Mouse (Mus musculus): Measurements from ENCODE around the gene Gm20388. TPM values are rescaled to one million over a fixed set of nuclear protein-coding genes. Genes with fewer than 3 reads are reported as not detected.

Gm20388 gene
- polyA plus RNA-seq, 1 experiment from 2014 or later: not detected

DNA sequence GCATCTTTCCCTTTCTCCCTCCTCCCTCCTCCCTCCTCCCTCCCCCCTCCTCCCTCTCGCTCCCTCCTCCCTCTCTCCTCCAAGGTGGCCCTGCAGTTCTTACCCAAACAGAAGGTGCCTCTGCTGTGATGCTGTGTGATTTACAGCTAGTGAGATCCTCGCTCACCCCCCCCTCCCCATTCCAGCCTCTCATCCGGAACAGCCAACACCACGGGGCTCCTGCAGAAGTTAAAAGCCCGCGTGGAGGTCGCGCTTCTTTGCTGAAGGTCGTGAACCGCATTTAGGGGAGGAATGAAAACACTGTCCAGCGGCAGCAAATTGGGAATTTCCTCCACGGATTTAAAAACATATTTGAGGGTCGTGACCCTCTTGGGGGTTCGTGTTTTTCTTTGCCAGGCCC lies 937.1 kb downstream of the Gm20388 start:
- no peaks in the 10 kb centered on the region for H3K9me3 ChIP-seq (ENCODE audit: control insufficient read depth, low read length)
- H3K27ac ChIP-seq (replicated peaks; ENCODE audit: low read depth, low read length): no peak overlapping the region
- H3K4me3 ChIP-seq (ENCODE audit: low read depth, low read length): no peak overlapping the region
- H3K9ac ChIP-seq (ENCODE audit: low read length): no peak overlapping the region
- H3K4me1 ChIP-seq (ENCODE audit: control insufficient read depth, insufficient read depth, low read length): peaks cover 17% of the 10 kb centered on the region
- no peak overlapping the region for H3K4me2 ChIP-seq (ENCODE audit: low read depth, severe bottlenecking)
- no peak for ATAC-seq (ENCODE audit: insufficient number of reproducible peaks, low FRiP score, low TSS enrichment, low read depth)
- H3K27me3 ChIP-seq (ENCODE audit: control insufficient read depth, insufficient read depth, low read length): peaks cover 2% of the 10 kb centered on the region
- no peak for DNase-seq (ENCODE audit: low spot score)
- WGBS: 4% methylated on average over 13 of the region's 14 CpGs
- no peaks in the 10 kb centered on the region for H3K36me3 ChIP-seq (ENCODE audit: control insufficient read depth, insufficient read depth, low read length)

DNA sequence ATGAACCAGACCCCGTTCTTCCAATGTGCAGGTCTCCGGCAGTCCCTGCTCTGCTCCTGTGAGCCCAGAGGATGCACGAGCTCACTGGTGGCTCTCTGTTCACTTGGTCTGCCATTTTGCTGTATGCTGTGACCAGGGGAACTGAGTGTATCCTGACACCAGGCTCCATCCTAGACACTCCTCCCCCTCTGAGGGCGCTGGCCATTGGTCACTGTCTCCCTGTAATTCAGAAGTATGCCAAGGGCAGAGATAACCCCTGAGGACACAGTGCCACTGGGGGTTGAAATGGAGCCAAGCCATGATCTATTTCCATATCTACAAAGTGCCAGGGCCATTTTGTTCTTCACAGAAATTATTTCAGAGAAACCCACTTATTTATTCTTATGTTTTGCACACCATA lies 937.8 kb downstream of the Gm20388 start:
- Histone ChIP-seq H3K4me2 (ENCODE audit: low read depth, severe bottlenecking) (no peak overlapping the region), H3K27ac (replicated peaks; ENCODE audit: low read depth, low read length) (no peak overlapping the region), H3K4me3 (ENCODE audit: low read depth, low read length) (no peak overlapping the region), H3K36me3 (ENCODE audit: control insufficient read depth, insufficient read depth, low read length) (no peaks in the 10 kb centered on the region), H3K9ac (ENCODE audit: low read length) (no peak overlapping the region), H3K4me1 (ENCODE audit: control insufficient read depth, insufficient read depth, low read length) (peaks cover 17% of the 10 kb centered on the region), H3K9me3 (ENCODE audit: control insufficient read depth, low read length) (no peaks in the 10 kb centered on the region), H3K27me3 (ENCODE audit: control insufficient read depth, insufficient read depth, low read length) (no peaks in the 10 kb centered on the region; the same call in none of the 2 replicates)
- DNase-seq (ENCODE audit: low spot score) (no peak), ATAC-seq (ENCODE audit: insufficient number of reproducible peaks, low FRiP score, low TSS enrichment, low read depth) (no peak)
- 52% methylated on average over 4 of the region's 4 CpGs for WGBS

DNA sequence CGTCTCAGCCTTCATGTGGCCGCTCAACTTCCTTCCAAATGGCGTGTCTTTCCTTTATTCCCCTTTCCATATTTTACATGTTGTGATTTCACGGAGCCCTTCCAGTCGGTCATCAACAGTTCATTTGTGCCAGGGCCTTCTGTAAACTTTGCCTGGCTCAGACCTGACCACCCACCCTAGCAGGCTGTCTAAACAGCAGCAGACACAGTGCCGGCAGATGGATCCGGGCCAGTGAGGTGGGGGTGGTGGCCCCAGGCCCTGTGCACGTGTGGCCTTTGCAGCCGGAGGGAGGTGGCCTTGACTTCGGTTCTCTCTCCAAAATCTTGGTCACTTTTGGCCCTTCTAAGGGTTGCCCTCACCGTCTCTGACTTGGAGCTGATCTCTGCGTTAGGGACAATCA lies 940.8 kb downstream of the Gm20388 start:
- no peak for ATAC-seq (ENCODE audit: insufficient number of reproducible peaks, low FRiP score, low TSS enrichment, low read depth)
- Histone ChIP-seq H3K9ac (ENCODE audit: low read length) (no peak overlapping the region), H3K4me2 (ENCODE audit: low read depth, severe bottlenecking) (no peak overlapping the region), H3K4me1 (ENCODE audit: control insufficient read depth, insufficient read depth, low read length) (peaks cover 7% of the 10 kb centered on the region), H3K36me3 (ENCODE audit: control insufficient read depth, insufficient read depth, low read length) (no peaks in the 10 kb centered on the region), H3K9me3 (ENCODE audit: control insufficient read depth, low read length) (no peaks in the 10 kb centered on the region), H3K27ac (replicated peaks; ENCODE audit: low read depth, low read length) (no peak overlapping the region), H3K27me3 (ENCODE audit: control insufficient read depth, insufficient read depth, low read length) (no peaks in the 10 kb centered on the region; the same call in 1 of the 2 replicates), H3K4me3 (ENCODE audit: low read depth, low read length) (no peak overlapping the region)
- WGBS: 89% methylated on average over 12 of the region's 12 CpGs
- no peak for DNase-seq (ENCODE audit: low spot score)

DNA sequence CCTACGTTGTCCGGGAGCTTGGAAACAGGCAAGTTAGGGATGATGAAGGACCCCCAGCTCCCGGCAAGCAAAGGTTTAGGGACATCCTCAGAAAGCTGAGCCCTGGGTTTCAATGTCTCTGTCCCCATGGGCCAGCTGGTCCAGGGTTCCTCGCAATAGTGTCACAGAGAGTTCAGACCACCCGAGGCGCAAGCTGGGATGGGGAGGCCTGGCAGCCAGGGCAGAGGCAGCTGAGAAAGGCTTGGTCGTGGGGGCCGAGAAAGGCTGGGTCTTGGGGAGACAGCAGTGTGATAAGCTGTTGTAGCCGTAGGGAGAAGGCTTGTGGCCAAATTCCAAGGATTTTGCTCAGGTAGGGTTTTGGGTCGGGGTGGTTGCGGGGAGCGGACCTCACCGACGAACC lies 949.2 kb downstream of the Gm20388 start:
- Histone ChIP-seq H3K27ac (replicated peaks; ENCODE audit: low read depth, low read length) (no peak overlapping the region), H3K36me3 (ENCODE audit: control insufficient read depth, insufficient read depth, low read length) (no peaks in the 10 kb centered on the region), H3K27me3 (ENCODE audit: control insufficient read depth, insufficient read depth, low read length) (0 out of 2 replicates have a peak, but pooled peaks cover 2% of the 10 kb centered on the region), H3K4me2 (ENCODE audit: low read depth, severe bottlenecking) (no peak overlapping the region), H3K9ac (ENCODE audit: low read length) (no peak overlapping the region), H3K4me3 (ENCODE audit: low read depth, low read length) (no peak overlapping the region), H3K9me3 (ENCODE audit: control insufficient read depth, low read length) (no peaks in the 10 kb centered on the region), H3K4me1 (ENCODE audit: control insufficient read depth, insufficient read depth, low read length) (peaks cover 9% of the 10 kb centered on the region)
- DNase-seq (ENCODE audit: low spot score): no peak
- ATAC-seq (ENCODE audit: insufficient number of reproducible peaks, low FRiP score, low TSS enrichment, low read depth): no peak
- WGBS: 76% methylated on average over 14 of the region's 14 CpGs

DNA sequence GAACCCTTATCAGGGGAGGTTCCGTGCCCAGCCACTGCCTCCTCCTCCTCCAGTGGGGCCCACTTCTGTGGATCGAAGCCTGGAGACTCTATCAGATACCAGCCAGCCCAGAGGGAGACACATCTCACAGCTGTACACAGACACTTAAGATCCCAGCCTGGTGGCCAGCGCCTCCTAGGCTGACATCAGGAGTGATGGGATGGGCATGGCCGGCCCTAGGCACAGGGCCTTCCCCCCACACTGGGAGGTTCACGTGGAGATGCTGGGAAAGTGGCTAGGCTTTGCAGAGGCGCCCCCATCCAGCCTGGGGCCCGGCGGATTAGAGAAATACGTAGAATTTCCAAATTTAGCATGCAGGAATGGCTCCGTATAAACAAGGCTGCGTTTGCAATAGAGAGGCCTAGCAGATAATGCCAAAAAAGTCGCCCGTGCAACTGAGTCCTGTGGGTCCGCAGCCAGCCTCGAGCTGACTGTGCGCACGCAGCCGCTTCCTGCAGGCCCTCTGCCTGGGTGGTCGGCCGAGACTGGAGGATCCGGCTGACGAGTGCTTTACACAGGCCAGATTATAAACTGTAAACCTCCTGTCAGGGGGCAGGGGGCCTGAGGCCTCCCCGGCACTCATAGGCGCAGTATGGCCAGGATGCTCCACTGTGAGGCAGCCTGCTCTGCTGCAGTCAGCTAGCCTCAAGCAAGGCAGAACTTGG lies 949.9 kb downstream of the Gm20388 start:
- 0 out of 2 replicates have a peak, but pooled peaks cover 2% of the 10 kb centered on the region for H3K27me3 ChIP-seq (ENCODE audit: control insufficient read depth, insufficient read depth, low read length)
- peaks cover 9% of the 10 kb centered on the region for H3K4me1 ChIP-seq (ENCODE audit: control insufficient read depth, insufficient read depth, low read length)
- H3K36me3 ChIP-seq (ENCODE audit: control insufficient read depth, insufficient read depth, low read length): no peaks in the 10 kb centered on the region
- no peak overlapping the region for H3K9ac ChIP-seq (ENCODE audit: low read length)
- H3K4me2 ChIP-seq (ENCODE audit: low read depth, severe bottlenecking): no peak overlapping the region; the same call in 1 of the 2 replicates
- no peak overlapping the region for H3K27ac ChIP-seq (replicated peaks; ENCODE audit: low read depth, low read length)
- H3K9me3 ChIP-seq (ENCODE audit: control insufficient read depth, low read length): no peaks in the 10 kb centered on the region
- H3K4me3 ChIP-seq (ENCODE audit: low read depth, low read length): no peak overlapping the region
- ATAC-seq (ENCODE audit: insufficient number of reproducible peaks, low FRiP score, low TSS enrichment, low read depth) (no peak), DNase-seq (ENCODE audit: low spot score) (peak; percentile 37)
- 46% methylated on average over 24 of the region's 24 CpGs for WGBS

DNA sequence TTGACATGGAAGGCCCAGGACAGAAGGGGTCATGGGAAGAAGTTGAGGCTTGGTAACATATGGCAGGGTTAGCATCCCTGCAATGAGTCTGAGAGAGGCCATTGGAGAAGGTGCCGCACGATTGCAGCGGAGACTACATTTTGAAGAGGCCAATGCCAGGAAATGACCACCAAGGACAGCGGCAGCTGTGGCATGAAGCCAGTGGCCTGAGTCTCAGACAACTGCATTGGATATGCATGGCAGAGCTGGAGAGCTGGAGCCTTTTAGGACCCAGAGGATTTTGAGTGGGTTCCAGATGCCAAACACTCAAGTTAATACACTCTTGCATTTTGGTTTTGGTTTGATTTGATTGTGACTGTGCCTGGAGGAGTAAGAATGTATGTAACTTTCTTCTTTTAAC lies 953.0 kb downstream of the Gm20388 start:
- H3K9me3 ChIP-seq (ENCODE audit: control insufficient read depth, low read length): no peaks in the 10 kb centered on the region

DNA sequence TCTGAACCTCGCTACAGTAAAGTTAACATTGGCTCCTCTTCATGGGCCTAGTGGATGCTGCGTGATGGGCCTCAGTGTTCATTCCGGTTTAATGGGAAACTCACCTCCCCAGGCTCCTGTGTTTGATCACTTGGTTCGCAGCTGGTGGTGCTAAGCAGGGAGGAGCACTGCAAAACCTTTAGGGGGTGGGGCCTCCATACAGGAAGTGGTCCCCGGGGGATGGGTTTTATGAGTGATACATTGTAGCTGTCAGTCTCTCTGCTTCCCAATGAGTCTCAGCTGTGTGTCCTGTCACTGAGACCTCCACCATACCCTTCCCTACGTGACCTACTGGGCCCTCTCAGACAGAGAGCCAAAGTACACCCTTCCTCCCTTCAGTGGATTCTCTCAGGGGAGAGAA lies 956.7 kb downstream of the Gm20388 start:
- 49% methylated on average over 6 of the region's 6 CpGs for WGBS
- H3K36me3 ChIP-seq (ENCODE audit: control insufficient read depth, insufficient read depth, low read length): no peaks in the 10 kb centered on the region
- no peak overlapping the region for H3K4me2 ChIP-seq (ENCODE audit: low read depth, severe bottlenecking)
- H3K9me3 ChIP-seq (ENCODE audit: control insufficient read depth, low read length): no peaks in the 10 kb centered on the region
- no peaks in the 10 kb centered on the region for H3K27me3 ChIP-seq (ENCODE audit: control insufficient read depth, insufficient read depth, low read length)
- H3K4me3 ChIP-seq (ENCODE audit: low read depth, low read length): no peak overlapping the region
- H3K4me1 ChIP-seq (ENCODE audit: control insufficient read depth, insufficient read depth, low read length): 0 out of 2 replicates have a peak, but pooled peaks cover 2% of the 10 kb centered on the region
- no peak overlapping the region for H3K9ac ChIP-seq (ENCODE audit: low read length)
- DNase-seq (ENCODE audit: low spot score) (no peak), ATAC-seq (ENCODE audit: insufficient number of reproducible peaks, low FRiP score, low TSS enrichment, low read depth) (no peak)
- no peak overlapping the region for H3K27ac ChIP-seq (replicated peaks; ENCODE audit: low read depth, low read length)

More for the DNA sequence above, 953.0 kb downstream of the Gm20388 start:
- H3K4me2 ChIP-seq (ENCODE audit: low read depth, severe bottlenecking): no peak overlapping the region
- peaks cover 12% of the 10 kb centered on the region for H3K4me1 ChIP-seq (ENCODE audit: control insufficient read depth, insufficient read depth, low read length)
- H3K27me3 ChIP-seq (ENCODE audit: control insufficient read depth, insufficient read depth, low read length): no peaks in the 10 kb centered on the region
- no peak overlapping the region for H3K4me3 ChIP-seq (ENCODE audit: low read depth, low read length)
- no peak for ATAC-seq (ENCODE audit: insufficient number of reproducible peaks, low FRiP score, low TSS enrichment, low read depth)
- 92% methylated on average over 4 of the region's 4 CpGs for WGBS
- H3K27ac ChIP-seq (replicated peaks; ENCODE audit: low read depth, low read length): no peak overlapping the region
- DNase-seq (ENCODE audit: low spot score): no peak
- no peaks in the 10 kb centered on the region for H3K36me3 ChIP-seq (ENCODE audit: control insufficient read depth, insufficient read depth, low read length)
- no peak overlapping the region for H3K9ac ChIP-seq (ENCODE audit: low read length)

DNA sequence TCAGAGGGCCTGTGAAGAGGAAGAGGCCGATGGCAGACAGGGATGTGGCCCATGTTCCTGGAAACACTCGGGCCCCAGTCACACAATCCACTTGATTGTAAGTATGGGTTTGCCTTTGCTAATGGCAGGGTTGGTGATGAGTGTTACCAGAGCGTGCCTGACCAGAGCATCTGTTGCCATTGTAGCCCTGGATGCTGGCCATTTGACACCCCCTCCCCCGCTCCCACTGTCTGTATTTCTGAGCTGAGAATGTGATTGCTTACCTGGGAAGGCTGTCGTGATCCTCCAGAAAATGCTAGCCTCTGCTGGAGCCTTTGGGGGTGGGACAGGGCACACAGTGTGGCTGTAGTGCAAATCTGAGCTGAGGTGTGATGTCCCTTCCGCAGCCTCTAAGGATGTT lies 962.0 kb downstream of the Gm20388 start:
- Histone ChIP-seq H3K4me2 (ENCODE audit: low read depth, severe bottlenecking) (no peak overlapping the region), H3K9ac (ENCODE audit: low read length) (no peak overlapping the region), H3K27me3 (ENCODE audit: control insufficient read depth, insufficient read depth, low read length) (0 out of 2 replicates have a peak, but pooled peaks cover under 1% of the 10 kb centered on the region), H3K9me3 (ENCODE audit: control insufficient read depth, low read length) (no peaks in the 10 kb centered on the region), H3K27ac (replicated peaks; ENCODE audit: low read depth, low read length) (no peak overlapping the region), H3K4me1 (ENCODE audit: control insufficient read depth, insufficient read depth, low read length) (no peaks in the 10 kb centered on the region), H3K4me3 (ENCODE audit: low read depth, low read length) (no peak overlapping the region), H3K36me3 (ENCODE audit: control insufficient read depth, insufficient read depth, low read length) (no peaks in the 10 kb centered on the region)
- ATAC-seq (ENCODE audit: insufficient number of reproducible peaks, low FRiP score, low TSS enrichment, low read depth) (no peak), DNase-seq (ENCODE audit: low spot score) (no peak)
- 71% methylated on average over 6 of the region's 6 CpGs for WGBS
